ENCODE assay signal across 9 mouse cellular contexts in genomic region chr16:24450256-24450655, GRCm38 (mm10). TPM values are rescaled to one million over a fixed set of nuclear protein-coding genes. Genes with fewer than 3 reads are reported as not detected.
DNase-seq lines count a peak whose midpoint lies in the region; ATAC-seq and TF ChIP-seq lines count a peak whose summit lies in the region.
"Had no signal": no experiment of that assay in that cellular context is flagged by ENCODE, and none has a peak within 500 bp of the region (broad histone marks: within the 10 kb centered on the region; RNA-seq: fewer than 3 reads in every experiment).

No protein-coding gene starts in this region.

- H3K4me2 ChIP-seq in intestine, embryonic 15.5 days (replicated peaks), result peak overlapping the region; percentile 53
- H3K4me2 ChIP-seq: hindbrain, embryonic 15.5 days had no signal

- TF ChIP-seq POLR2A in kidney, adult 2 months (IDR thresholded peaks at IDR 0.05; ENCODE audit: low read depth, low read length), result no peak
- TF ChIP-seq POLR2A in thymus, adult 2 months (IDR thresholded peaks at IDR 0.05; ENCODE audit: control insufficient read depth, extremely low read depth, insufficient read depth, low read length, poor library complexity), result no peak

- peaks cover 26% of the 10 kb centered on the region for H3K4me1 ChIP-seq in kidney, adult 2 months (ENCODE audit: control insufficient read depth, insufficient read depth, low read length)
- peaks cover 15% of the 10 kb centered on the region for H3K4me1 ChIP-seq in thymus, adult 2 months (replicated peaks; ENCODE audit: control insufficient read depth, insufficient read depth, low read length)
- peaks cover 53% of the 10 kb centered on the region for H3K4me1 ChIP-seq in intestine, embryonic 15.5 days (replicated peaks)

- no peak overlapping the region for H3K4me3 ChIP-seq in kidney, adult 2 months (ENCODE audit: insufficient read depth, low read depth, low read length)
- no peak overlapping the region for H3K4me3 ChIP-seq in thymus, adult 2 months (ENCODE audit: control insufficient read depth, insufficient read depth, low read length)
- H3K4me3 ChIP-seq in intestine, embryonic 15.5 days (replicated peaks), result peak overlapping the region; percentile 20; the same call in 1 of the 2 replicates
- H3K4me3 ChIP-seq: hindbrain, embryonic 15.5 days had no signal

- peak overlapping the region; percentile 86 for H3K27ac ChIP-seq in kidney, adult 2 months (ENCODE audit: insufficient read depth, low read depth, low read length)
- peak overlapping the region; percentile 79 for H3K27ac ChIP-seq in thymus, adult 2 months (ENCODE audit: control insufficient read depth, insufficient read depth, low read length)
- H3K27ac ChIP-seq in intestine, embryonic 15.5 days, result peak overlapping the region; percentile 90
- H3K27ac ChIP-seq: hindbrain, embryonic 15.5 days had no signal

- no peak for DNase-seq in kidney, adult 2 months
- no peak for DNase-seq in kidney, postnatal 4 days
- peak; percentile 35 for DNase-seq in thymus, adult 2 months
- DNase-seq in thymus, adult 18-20 months, result no peak
- DNase-seq in thymus, postnatal 25 days, result peak; percentile 46
- no peak for DNase-seq in adrenal gland, adult (ENCODE audit: inconsistent age in 2 of 2, low spot score in 1 of 2)
- no peak for DNase-seq in gastrocnemius, postnatal 36 days

- no peak for ATAC-seq in intestine, embryonic 15.5 days

- H3K9ac ChIP-seq in intestine, embryonic 15.5 days, result no peak overlapping the region; the same call in 1 of the 2 replicates
- H3K9ac ChIP-seq: hindbrain, embryonic 15.5 days had no signal

- WGBS in kidney, adult 2 months, result 54% methylated on average over 5 of the region's 5 CpGs
- 70% methylated on average over 5 of the region's 5 CpGs for WGBS in thymus, adult 2 months
- WGBS in intestine, embryonic 15.5 days, result 35% methylated on average over 5 of the region's 5 CpGs

- TF ChIP-seq CTCF in kidney, adult 2 months (conservative IDR thresholded peaks at IDR 0.05; ENCODE audit: insufficient read depth, insufficient read length, low read depth, low read length), result no peak
- TF ChIP-seq CTCF in thymus, adult 2 months (IDR thresholded peaks at IDR 0.05; ENCODE audit: borderline replicate concordance, control insufficient read depth, extremely low read depth, insufficient read depth, low read length, poor library complexity), result no peak

- H3K27me3 ChIP-seq in kidney, adult 2 months (replicated peaks; ENCODE audit: control insufficient read depth, insufficient read depth, low read length), result no peaks in the 10 kb centered on the region
- H3K27me3 ChIP-seq in thymus, adult 2 months (ENCODE audit: control insufficient read depth, insufficient read depth, low read length), result no peaks in the 10 kb centered on the region
- no peaks in the 10 kb centered on the region for H3K27me3 ChIP-seq in intestine, embryonic 15.5 days (replicated peaks)
- H3K27me3 ChIP-seq: hindbrain, embryonic 15.5 days had no signal

- no peaks in the 10 kb centered on the region for H3K9me3 ChIP-seq in intestine, embryonic 15.5 days
- H3K9me3 ChIP-seq: hindbrain, embryonic 15.5 days had no signal

- no peaks in the 10 kb centered on the region; the same call in 1 of the 2 replicates for H3K36me3 ChIP-seq in kidney, adult 2 months (ENCODE audit: control insufficient read depth, insufficient read depth, low read length)
- H3K36me3 ChIP-seq in thymus, adult 2 months (ENCODE audit: control insufficient read depth, insufficient read depth, low read length), result no peaks in the 10 kb centered on the region
- H3K36me3 ChIP-seq in intestine, embryonic 15.5 days, result 0 out of 2 replicates have a peak, but pooled peaks cover 3% of the 10 kb centered on the region
- H3K36me3 ChIP-seq: hindbrain, embryonic 15.5 days had no signal

- intact Hi-C loops in gastrocnemius, postnatal 36 days (cut with DNase I), result no loop called here

RNA-seq across cellular contexts. Expression of gene Lpp, which starts 56.9 kb away (rescaled TPM):
- 15.9 and 20.2 TPM in 2 replicates for polyA plus RNA-seq in kidney, adult 2 months (2012; rRNA removed)
- polyA plus RNA-seq in thymus, adult 2 months (2012; rRNA removed), result 14.1 and 15.0 TPM in 2 replicates
- 61.7 and 63.0 TPM in 2 replicates for polyA plus RNA-seq in intestine, embryonic 15.5 days (2015; fragmentation: Nextera tagmentation; extraction: Ambion mirVana)
- total RNA-seq in gastrocnemius, postnatal 36 days (2021), result 10 to 100 TPM; 16.6 to 18.6 TPM

Comparison
In these comparisons a context has a peak if more than half of its experiments do, and no peak if none do; other contexts are left out.
1. DNase-seq: peak in thymus, adult 2 months (single experiment) and thymus, postnatal 25 days (single experiment); none in kidney, adult 2 months (single experiment), kidney, postnatal 4 days (0 of 2), thymus, adult 18-20 months (0 of 2), adrenal gland, adult (0 of 2) and gastrocnemius, postnatal 36 days (0 of 2).
2. Peak in every context shown above with its lines, with median percentiles within 50 percentile points of each other: H3K27ac ChIP-seq.